Mouse (Mus musculus) neutrophil, adult 5-6 weeks (primary cell): ENCODE measurements around the gene Mdfi. TPM values are rescaled to one million over a fixed set of nuclear protein-coding genes. Genes with fewer than 3 reads are reported as not detected.
"Not testable (repeated sequence)": the region's sequence is repeated elsewhere in the genome, so short reads cannot be mapped to it uniquely, and the experiment has no call there.

ENCODE experiments used
- ATAC-seq: fragments of 151-379, 151-347 bp; 2 replicates; pipeline ENCODE4 v1.8.0; 2017; ENCODE audit warnings: mild to moderate bottlenecking, moderate TSS enrichment; ENCODE audit not compliant: insufficient number of reproducible peaks, poor library complexity, low FRiP score, severe bottlenecking; ENCODE audit errors: extremely low read depth
- total RNA-seq: library from RNA; stranded (forward); fragments of 200-1000 nt; gene quantifications from 2 replicates; pipeline ENCODE4 v1.2.3, GENCODE M21; 2017

Gene Mdfi
- not detected in 2 replicates for total RNA-seq

DNA sequence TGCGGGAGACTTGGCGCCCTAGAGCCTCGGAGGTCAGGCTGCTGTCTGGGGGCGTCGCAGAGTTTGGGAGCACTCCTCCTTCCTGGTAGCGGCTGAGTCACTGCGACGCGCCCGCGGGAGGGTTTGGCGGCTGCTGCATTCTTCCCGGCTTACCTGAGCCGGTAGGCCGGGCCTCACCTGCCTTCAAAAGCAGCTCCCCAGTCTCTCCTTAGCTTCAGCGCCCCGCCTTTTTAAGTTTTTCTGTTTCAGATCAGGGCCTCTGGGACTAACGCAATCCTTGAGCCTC lies at the start of gene Mdfi:
Mdfi (minus strand) TSS at position 210 of the 286 bp plus-strand sequence.
- no peak for ATAC-seq

DNA sequence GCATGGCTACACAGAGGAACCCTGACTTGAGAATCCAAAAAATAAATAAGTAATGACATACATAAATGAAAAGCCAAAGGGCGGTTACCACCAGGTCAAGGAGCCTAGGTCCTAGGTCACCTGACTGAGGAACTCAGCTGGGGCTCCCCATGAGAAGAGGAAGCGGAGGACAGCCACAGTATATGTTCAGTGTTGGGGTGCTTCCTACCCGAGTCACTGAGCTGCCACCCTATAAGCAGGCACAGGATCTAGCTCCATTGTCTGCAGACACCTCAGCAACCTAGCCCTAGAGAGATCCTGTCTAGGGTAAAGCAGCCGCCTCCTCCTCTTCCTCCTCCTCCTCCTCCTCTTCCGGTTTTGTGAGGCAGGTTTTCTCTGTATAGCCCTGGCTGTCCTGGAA lies 48.6 kb upstream of the Mdfi start:
- ATAC-seq, result no peak

DNA sequence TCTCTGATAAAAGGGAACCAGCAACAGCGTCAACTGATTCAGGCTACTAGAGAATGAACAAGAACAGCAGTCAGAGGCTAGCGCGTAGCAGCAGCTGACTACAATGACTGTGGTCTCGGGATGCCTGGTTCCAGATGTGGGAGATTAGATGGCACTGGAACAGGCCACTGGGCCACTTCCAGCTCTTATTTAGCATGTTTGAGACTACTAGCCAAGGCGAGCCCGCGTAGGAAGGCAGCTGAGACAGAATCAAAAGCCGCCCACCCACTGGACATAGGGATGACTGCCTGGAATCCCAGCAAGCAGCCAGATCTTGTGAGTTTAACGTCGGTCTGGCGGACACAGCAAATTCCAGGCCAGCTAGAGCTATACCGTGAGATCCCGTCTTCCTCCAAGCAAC lies 46.8 kb upstream of the Mdfi start:
- ATAC-seq, result no peak

DNA sequence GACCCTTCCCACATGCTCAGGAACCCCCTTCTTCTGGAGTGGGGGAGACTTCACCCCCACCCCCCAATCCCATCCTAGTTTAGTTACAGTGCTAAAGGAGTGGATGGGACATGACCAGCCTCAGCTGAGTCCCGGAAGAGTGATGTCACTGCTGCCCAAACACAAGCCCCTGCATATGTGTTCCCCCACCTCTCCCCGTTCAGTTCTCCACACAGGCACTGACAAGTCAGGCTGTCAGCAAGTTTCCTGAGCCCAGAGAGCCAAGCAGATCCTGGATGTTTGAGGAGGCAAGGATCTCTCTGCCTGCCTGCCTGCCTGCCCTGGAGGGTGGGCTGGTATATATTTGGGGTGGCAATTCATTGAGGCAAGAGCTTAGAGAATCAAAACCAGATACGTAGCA lies 44.7 kb upstream of the Mdfi start:
- ATAC-seq, result no peak

DNA sequence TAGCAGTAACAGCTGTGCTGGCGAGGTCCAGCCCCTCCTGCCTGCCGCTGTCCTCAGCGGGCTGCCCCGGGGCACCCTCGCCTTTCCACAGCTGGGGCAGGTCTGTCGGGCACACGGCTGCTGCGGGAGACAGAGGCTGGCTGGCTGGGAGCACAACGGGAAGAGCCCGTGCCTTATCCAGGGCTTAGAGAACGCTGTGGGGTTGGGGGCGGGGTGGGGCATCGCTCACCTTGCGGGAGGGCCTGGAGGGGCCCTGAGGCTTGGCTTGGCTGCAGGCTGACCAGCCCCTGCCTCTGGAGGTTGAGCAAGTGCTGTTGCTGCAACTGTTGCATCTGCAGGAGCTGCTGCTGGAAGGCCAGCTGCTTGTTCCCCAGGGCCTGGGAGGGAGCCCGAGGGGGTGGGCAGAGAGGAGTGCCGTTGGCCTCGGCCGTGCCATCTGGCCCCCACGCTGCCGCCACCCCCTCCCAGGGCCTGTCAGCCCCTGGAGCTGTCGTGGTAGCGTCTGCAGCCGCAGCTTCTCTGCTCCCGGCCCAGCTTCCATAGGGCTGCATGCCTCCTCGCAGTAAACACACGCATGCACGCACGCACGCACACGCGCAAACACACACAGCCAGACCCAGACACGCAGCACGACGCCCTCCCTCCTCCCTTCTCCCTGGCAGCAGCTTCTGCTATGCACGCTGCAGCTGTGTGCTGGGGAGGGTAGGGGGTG lies 44.0 kb upstream of the Mdfi start:
- ATAC-seq, result no peak

DNA sequence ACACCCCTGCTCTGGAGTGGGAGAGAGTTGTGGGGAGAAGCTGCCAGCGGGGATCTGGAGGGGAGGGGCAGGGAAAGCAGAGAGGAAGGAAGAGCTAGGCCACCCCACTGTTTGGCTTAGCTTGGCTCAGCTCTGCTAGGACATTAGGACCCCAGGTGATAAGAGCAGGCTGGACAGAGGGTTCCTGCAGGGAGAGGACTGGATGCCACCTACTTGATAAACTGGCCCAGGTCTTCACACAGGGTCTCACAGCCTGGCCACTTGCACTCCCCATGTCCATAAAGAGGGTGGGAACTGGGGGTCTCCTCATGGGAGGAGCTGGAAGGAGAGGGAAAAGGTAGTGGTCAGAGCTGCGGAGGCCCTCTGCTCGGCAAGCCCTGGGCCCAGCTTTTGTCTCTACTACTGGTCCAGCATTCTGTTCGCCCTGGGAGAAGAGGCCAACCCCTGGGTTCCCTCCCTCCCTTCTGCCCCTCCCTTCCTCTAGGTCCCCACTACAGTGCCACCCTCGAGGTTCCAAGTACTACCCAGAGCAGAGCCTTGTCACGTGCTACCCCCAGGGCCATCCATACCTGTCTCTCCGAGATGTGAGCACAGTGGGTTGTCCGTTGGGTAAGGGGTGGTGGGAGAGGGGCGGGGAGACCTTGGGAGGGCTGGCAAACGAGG lies 43.4 kb upstream of the Mdfi start:
- no peak for ATAC-seq

DNA sequence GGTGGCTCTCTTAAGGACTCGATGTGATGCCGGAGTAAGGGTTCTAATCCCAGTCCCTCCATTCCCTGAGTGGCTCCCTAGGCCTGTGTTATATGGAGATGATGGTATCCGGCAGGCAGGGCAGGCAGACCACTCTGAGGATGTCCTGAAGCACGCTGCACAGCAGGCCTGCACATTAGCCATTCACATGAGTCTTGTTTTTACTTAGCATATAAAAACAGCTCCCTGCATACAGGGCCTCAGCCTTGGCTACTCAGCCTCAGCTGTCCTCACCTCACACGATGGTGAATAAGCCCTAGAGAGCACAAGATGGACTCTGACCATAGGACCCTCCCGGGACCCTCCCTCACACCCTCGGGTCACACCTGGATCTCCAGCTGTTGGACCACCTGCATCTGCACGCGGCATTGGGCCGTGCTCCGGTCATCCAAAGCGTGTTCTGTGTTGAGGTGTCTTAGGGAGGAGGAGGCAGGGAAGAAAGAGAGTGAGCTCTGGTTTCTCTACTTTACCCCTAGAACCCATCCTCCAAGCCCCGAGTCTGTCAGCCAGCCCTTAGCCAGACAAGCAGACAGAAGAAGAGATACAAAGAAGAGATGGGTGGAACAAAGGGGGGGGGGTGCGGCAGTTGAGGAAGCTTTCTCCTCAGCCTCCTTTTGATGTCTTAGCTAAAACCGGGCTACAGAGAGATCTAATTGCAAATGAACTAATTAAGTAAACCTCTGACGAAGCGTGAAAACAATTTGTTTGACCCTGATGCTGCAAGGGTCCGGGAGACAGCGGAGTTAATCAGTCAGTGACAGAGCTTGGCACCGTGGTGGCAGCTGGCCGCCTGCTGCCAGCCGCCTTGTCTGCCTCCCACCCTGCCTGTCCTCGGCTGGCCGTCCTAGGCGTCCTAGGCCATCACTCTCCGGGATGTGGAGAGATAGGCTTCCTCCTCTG lies 42.6 kb upstream of the Mdfi start:
- no peak for ATAC-seq

DNA sequence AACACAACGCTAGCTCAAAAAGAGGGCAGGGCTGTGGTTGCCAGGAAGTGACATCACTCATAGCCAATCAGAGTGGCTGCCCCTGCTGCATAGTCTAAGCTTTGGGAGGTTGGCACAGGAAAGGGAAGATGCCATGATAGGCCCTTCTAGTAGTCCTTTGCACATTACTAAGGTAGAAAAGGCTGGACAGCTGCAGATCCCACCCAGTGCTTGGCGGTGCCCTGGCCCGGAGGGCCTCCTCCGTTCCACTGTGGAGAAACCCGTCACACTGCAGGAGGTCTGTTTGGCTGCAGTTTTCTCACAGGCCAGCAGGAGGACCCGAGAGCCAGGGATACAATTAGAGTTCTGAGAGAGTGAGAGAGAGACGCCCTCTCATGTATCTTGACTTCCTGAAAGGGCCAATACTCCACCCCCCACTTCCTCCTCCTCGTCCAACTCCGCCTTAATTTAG lies 38.9 kb upstream of the Mdfi start:
- peak; percentile 91 for ATAC-seq

DNA sequence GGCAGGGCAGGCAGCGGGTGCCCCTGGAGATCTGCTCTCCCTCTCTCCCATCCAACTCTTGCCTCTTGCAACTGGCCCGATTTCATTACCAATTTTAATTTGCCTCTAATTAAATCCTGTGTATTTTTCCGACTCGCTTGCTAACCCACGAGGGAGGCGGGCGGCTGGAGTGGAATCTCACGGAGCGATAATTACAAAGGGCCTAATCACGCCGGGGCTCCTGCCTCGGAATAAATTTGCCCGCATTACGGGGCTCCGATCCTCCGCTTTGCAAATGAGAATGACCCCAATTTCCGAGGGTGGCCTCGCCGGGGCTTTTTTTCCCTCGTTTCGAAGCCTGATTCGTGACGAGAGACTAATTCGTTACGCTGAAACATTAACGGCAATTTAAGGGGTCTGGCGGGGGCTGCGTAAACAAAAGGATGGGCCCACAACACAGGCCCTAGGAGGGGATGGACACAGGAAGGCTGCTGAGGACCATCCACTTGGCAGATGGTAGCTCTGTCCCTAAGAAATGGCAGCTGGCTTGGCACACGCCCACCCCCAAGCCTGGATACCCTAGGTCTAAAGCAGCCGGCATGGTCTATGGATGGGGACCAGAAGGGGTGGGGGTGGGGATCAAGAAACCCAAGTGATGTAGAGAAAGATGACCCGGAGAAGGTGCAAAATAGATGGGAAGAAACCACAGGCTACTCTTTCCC lies 38.0 kb upstream of the Mdfi start:
- ATAC-seq, result no peak

DNA sequence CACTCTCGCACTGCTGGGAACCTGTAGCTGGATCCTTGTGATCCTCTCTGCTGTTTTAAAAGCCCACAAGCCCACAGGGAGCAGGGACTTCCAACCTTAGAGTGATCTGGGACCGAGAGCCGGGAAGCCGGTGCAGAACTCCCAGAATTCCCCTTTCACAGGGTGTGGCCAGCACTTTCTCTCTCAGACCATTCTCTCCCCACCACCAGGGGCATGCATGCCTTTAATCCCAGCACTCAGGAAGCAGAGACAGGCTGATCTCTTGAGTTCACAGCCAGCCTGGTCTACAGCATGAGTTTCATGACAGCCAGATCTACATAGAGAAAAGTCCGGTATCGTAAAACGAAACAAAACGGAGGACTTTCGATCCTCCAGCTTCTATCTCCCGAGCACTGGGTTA lies 35.4 kb upstream of the Mdfi start:
- ATAC-seq, result no peak

DNA sequence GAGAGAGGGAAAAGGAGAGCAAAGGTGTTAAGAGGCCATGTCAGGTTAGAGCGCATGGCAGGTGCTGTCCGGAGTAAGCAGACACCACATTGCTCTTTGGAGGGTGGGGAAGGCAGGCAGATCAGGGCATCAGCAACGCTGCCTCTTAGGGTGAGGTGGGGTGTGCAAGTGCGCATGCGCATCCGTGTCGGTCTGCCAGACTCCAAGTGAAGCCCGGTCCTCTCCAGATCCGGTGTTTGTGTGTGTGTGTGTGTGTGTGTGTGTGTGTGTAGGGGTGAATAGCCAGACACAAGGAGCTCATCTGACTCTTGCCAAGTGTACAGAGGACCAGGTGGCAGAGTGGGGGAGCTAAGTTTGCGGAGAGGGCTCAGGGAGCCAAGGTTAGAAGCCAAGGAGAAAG lies 31.5 kb upstream of the Mdfi start:
- no peak for ATAC-seq

DNA sequence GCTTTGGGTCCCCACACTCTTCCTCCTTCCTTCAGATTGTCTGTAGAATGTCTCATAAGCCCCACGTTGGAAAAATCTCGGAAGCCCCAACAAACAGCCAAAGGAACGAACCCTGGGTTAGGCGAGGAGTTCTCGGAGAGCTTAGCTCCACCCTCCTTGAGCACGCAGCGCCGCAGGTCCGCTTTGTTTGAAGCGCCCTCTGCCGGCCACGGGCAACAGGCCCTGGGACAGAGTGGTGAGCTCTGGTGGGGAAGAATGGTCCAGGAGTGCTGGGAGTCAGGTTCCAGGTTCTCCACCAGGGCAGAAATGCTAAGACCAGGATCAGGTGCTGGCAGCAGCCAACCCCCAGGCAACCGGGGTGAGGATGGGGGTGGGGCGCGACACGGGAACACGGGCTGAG lies 30.0 kb upstream of the Mdfi start:
- ATAC-seq, result peak; percentile 69

DNA sequence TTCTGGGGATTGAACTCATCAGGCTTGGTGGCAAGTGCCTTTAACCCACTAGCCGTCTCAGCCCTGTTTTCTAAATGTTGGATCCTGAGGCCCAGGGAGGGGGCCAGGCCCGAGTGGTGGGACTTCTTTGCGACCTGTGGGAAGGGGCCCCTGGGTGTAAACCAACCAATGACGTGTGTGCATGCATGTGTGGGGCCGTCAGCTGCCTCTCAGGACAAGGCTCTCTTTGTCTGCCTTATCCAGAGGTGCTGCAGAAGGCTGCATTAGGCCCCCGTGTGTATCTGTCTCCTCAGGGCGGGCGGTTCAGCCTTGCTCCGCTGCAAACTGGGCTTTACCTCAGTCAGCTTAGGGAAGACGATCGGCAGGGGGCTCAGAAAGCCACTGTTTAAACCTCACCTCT lies 28.9 kb upstream of the Mdfi start:
- no peak for ATAC-seq

DNA sequence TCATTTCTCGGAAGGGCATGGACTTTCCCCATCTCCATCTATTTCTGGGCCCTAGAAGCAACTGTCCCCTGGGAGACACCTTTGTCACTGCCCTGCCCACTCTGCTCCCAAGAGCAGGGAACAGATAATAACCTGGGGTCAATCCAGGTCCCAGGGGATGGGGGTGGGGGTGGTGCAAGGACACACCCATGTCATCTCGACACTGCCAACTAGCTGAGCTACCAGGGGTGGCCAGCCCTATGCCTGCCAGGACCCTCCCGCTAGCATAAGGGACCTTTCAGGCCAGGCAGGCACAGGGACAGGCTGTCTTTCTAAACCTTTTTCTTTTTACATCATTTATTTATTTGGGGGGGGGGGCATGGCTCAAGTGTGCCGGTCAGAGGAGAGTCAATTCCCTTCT lies 28.5 kb upstream of the Mdfi start:
- ATAC-seq, result no peak

DNA sequence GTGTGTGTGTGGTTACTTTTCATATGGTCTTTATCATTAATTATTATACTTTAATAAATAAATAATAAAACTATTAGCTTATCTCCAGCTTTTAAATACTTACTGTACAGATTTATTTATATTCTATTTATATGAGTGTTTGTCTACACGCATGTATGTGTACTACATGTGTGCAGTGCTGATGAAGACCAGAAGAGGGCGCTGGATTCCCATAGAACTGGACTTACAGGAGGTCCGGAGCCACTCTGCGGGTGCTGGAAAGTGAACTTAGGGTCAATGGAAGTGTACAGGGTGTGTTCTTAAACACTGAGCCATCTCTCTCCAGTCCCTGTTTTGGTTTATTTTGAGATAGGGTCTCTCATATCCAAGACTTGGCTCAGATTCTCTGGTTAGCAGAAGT lies 21.1 kb upstream of the Mdfi start:
- ATAC-seq, result no peak

DNA sequence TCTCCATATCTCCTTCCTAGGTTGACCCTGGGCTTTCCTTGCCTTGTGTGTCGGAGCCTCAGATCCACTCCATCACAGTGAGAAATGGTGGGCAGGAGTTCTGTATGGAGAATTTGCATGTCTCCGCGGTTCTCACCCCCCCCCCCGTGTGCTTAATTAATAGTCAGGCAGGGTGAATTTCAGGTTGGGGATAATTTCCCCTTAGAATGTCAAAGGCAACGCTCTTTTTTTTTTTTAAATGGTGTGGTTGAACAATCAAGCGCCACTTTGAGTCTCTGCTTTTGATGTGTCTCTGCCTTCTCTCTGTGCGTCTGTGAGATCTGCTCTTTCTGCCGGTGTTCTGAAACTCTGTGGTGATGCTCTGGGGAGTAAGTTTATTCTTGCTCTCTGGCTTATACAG lies 20.4 kb upstream of the Mdfi start:
- ATAC-seq, result no peak

DNA sequence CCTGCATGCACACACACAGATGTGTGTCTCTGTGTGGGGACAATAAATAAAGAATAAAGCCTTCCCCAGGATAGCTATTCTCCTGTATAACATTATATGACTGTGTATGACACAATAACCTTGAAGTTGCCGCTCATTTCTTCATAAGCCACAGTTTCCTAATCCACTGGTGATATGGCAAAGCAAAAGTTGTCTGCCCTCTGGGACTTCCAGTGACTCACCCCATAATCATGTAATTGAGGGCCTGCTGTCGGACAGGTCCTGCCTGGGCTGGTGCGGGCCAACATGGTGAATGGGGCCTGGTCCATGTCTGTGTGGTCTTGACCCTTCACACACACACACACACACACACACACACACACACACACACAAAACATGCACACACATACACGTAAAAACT lies 19.3 kb upstream of the Mdfi start:
- ATAC-seq, result no peak

DNA sequence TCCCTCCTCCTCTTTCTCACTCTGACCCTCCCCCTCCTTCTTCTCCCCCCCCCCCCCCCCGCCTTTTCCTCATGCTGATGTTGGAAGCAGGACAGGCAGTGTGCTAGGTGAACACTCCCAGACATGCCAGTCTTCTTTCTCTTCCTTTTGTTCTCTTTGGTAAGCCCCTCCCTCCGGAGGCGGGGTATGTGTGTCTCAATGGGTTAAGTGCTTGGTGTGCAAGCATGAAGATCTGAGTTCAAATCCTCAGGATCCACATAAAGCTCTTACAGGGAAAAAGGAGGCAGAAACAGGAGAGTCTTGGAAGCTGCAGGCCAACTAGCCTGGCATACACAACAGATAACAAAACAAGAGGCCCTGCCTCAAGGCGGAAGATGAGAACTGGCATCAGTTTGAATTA lies 18.8 kb upstream of the Mdfi start:
- ATAC-seq, result no peak

DNA sequence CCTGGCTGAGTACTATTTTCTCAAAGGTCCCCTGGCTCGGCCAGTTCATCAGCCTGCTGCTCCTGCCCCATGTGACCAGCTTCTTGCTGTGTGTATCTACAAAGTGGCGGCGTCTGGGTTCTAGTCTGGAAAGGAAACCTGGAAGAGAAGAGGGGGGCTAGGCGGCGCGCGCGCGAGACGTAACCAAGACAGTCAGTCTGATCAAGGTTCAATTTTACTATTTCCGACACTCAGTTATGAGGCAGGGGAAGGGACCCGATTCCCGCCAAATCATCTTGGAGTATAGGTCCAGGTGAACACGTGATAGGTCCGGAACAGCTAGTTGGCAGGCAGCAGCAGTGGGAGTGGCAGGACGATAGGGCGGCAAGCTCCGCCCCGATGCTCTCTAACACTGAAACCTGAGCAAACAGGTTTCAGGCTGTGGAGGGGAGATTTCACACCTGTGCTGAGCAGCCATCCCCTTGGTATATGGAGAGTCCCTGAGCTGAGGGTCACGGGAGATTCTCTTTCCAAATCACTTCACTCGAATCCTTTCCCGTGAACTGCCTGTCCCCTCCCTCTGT lies 17.4 kb upstream of the Mdfi start:
- ATAC-seq, result not testable (repeated sequence)
